Mouse (Mus musculus) urinary bladder, postnatal 14 days (tissue): ENCODE measurements around the gene Lat2.

Source experiments
- DNase-seq: peaks from one replicate; pipeline ENCODE4 v3.0.0; 2021; ENCODE audit warnings: low spot score

The Lat2 gene

GRCm38 (mm10) chr5:134571730-134572507 lies 42.9 kb downstream of the Lat2 start:
- peak; percentile 59 for DNase-seq

GRCm38 (mm10) chr5:134568964-134569491 lies 45.8 kb downstream of the Lat2 start:
- no peak for DNase-seq

- DNase-seq: no peak
Measured at GRCm38 (mm10) chr5:134568030-134568429, 46.8 kb downstream of the Lat2 start.

GRCm38 (mm10) chr5:134567445-134567844 lies 47.4 kb downstream of the Lat2 start:
- DNase-seq: no peak

- no peak for DNase-seq
Measured at GRCm38 (mm10) chr5:134565696-134566095, 49.1 kb downstream of the Lat2 start.

- no peak for DNase-seq
Measured at GRCm38 (mm10) chr5:134564272-134564671, 50.6 kb downstream of the Lat2 start.

- no peak for DNase-seq
Measured at GRCm38 (mm10) chr5:134560450-134561171, 54.2 kb downstream of the Lat2 start.

- DNase-seq: no peak
Measured at GRCm38 (mm10) chr5:134560071-134560449, 54.8 kb downstream of the Lat2 start, which contains the start of gene Syna. Gene Syna (minus strand): TSS chr5:134560171.

GRCm38 (mm10) chr5:134555463-134556164 lies 59.2 kb downstream of the Lat2 start:
- peak; percentile 62 for DNase-seq

- DNase-seq: no peak
Measured at GRCm38 (mm10) chr5:134553951-134554546, 60.8 kb downstream of the Lat2 start.

- peak; percentile 99 for DNase-seq
Measured at GRCm38 (mm10) chr5:134552110-134552972, 62.5 kb downstream of the Lat2 start, which contains the start of gene Clip2. Gene Clip2 (minus strand): TSS chr5:134552434.

- peak; percentile 21 for DNase-seq
Measured at GRCm38 (mm10) chr5:134551233-134552109, 63.4 kb downstream of the Lat2 start.

- DNase-seq: peak; percentile 22
Measured at GRCm38 (mm10) chr5:134550836-134551232, 64.0 kb downstream of the Lat2 start.
